Mouse (Mus musculus) kidney, postnatal 0 days (tissue): ENCODE results near the gene Npb. TPM values are rescaled to one million over a fixed set of nuclear protein-coding genes. Genes with fewer than 3 reads are reported as not detected.

Experiments used
- ATAC-seq: fragments of 200-750 bp; cut with Nextera tagmentation; replicated peaks from 2 replicates; pipeline ENCODE4 v1.8.0; 2017; ENCODE audit warnings: low read depth, moderate number of reproducible peaks, moderate TSS enrichment, moderate library complexity; ENCODE audit not compliant: low FRiP score
- DNase-seq: peaks from one replicate; pipeline ENCODE4 v3.0.0-alpha.2; 2016; ENCODE audit warnings: low spot score
- H3K27ac ChIP-seq: fragments of 300-500 bp; sonication (generic); 2 replicates; pipeline ENCODE4 v1.5.1; 2014; ENCODE audit warnings: mild to moderate bottlenecking
- H3K27me3 ChIP-seq: fragments of 300-500 bp; sonication (generic); 2 replicates; pipeline ENCODE4 v1.6.1; 2014; ENCODE audit warnings: low read length, mixed read lengths; ENCODE audit not compliant: insufficient read depth
- H3K36me3 ChIP-seq: fragments of 300-500 bp; sonication (generic); 2 replicates; pipeline ENCODE4 v1.6.1; 2014; ENCODE audit warnings: low read length, mixed read lengths; ENCODE audit not compliant: insufficient read depth
- H3K4me1 ChIP-seq: fragments of 300-500 bp; sonication (generic); replicated peaks from 2 replicates; pipeline ENCODE4 v1.6.1; 2014; ENCODE audit warnings: antibody characterized with exemption, low read length, mixed read lengths; ENCODE audit not compliant: insufficient read depth
- H3K4me2 ChIP-seq: fragments of 300-500 bp; sonication (generic); 2 replicates; pipeline ENCODE4 v1.6.1; 2014; ENCODE audit warnings: mild to moderate bottlenecking, low read length, moderate library complexity, mixed read lengths
- H3K4me3 ChIP-seq: fragments of 300-500 bp; sonication (generic); replicated peaks from 2 replicates; pipeline ENCODE4 v1.5.1; 2014; ENCODE audit warnings: low read depth, low read length
- H3K9ac ChIP-seq: fragments of 300-500 bp; sonication (generic); 2 replicates; pipeline ENCODE4 v1.6.1; 2014; ENCODE audit warnings: low read depth, low read length
- H3K9me3 ChIP-seq: fragments of 300-500 bp; sonication (generic); replicated peaks from 2 replicates; pipeline ENCODE4 v1.6.1; 2016; ENCODE audit warnings: low read length, inconsistent platforms, mixed read lengths
- CTCF ChIP-seq: IDR thresholded peaks from 2 replicates; pipeline ENCODE4 v1.5.1; 2016; ENCODE audit warnings: antibody characterized with exemption, low read depth, mild to moderate bottlenecking, moderate library complexity
- WGBS: fragments of 180-500 bp; shearing (Covaris S2); extraction: QIAGEN DNeasy Blood & Tissue Kit; methylation state at CpG from one replicate; pipeline ENCODE4 v1.1.7; 2014; 5-methylcytosine and 5-hydroxymethylcytosine counted together
- polyA plus RNA-seq: library from polyadenylated mRNA; unstranded; fragments of >200 nt; fragmentation: Nextera tagmentation; extraction: Ambion mirVana; gene quantifications from 2 replicates; pipeline ENCODE4 v1.2.1, GENCODE M21; 2015

The Npb gene
- polyA plus RNA-seq, 1 experiment from 2014 or later: 51.4 TPM

DNA sequence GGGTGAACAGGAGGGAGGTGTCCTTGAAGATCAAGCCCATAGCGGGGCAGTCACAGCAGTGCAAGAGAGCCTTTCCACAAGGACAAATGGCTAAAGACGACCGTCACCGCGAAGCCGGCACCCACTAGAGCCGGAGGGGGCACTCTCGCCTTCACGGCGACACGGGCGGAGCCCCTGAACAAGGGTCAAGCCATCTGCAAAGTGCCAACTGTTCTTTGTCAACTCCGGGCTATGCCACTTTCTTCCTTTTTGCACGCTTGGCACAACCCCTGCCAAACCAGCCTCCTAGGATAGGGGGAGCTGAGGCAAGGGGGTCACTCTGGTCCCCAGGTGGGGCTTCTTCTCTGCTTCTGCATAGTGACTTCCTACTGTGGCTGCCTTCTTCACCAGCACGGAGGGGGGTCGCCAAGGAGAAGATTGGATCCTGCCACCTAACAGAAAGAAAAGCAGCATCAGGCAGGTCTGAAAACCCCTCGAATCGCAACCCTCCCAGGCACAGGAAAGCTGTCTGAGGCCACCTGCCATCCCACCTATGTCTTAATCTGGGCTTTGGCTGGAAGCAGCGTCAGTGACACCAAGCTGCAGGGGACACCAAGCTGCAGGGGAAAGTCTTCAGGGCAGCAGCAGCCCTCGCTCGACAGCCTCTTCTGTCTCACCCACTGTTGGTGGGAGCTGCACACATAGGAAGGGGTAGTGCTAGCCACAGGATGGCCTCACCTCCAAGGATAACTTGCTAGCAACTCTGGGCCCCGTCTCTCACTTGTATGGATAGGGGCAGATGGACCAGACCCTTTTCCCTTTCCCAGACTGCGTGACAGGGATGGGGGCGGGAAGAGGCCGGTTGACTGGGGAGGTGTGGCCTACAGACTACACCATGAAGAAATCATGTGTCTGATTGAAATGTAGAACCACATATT, 10.6 kb downstream of the Npb start:
- WGBS: 91% methylated on average over 25 of the region's 25 CpGs
- Histone ChIP-seq H3K9ac (no peak overlapping the region), H3K4me2 (no peak overlapping the region), H3K4me3 (no peak overlapping the region), H3K36me3 (peaks cover 25% of the 10 kb centered on the region), H3K4me1 (peaks cover 6% of the 10 kb centered on the region; the same call in 1 of the 2 replicates), H3K27ac (no peak overlapping the region), H3K27me3 (no peaks in the 10 kb centered on the region), H3K9me3 (no peaks in the 10 kb centered on the region)
- no peak for ATAC-seq
- no peak for DNase-seq
- no peak for TF ChIP-seq CTCF

- H3K36me3 ChIP-seq: peaks cover 16% of the 10 kb centered on the region
- H3K27ac ChIP-seq: no peak overlapping the region
- no peak overlapping the region for H3K9ac ChIP-seq
- no peaks in the 10 kb centered on the region for H3K27me3 ChIP-seq
- TF ChIP-seq CTCF: no peak
- H3K4me2 ChIP-seq: no peak overlapping the region
- ATAC-seq: no peak
- peaks cover 8% of the 10 kb centered on the region; the same call in 1 of the 2 replicates for H3K4me1 ChIP-seq
- DNase-seq: no peak
- H3K4me3 ChIP-seq: no peak overlapping the region
- 92% methylated on average over 14 of the region's 14 CpGs for WGBS
- H3K9me3 ChIP-seq: no peaks in the 10 kb centered on the region
These were observed 11.9 kb downstream of the Npb start for GRCm38 (mm10) chr11:120620195-120620594.

GRCm38 (mm10) chr11:120622805-120623204, 14.5 kb downstream of the Npb start:
- Histone ChIP-seq H3K36me3 (peaks cover 22% of the 10 kb centered on the region), H3K27ac (no peak overlapping the region), H3K4me2 (no peak overlapping the region), H3K9ac (no peak overlapping the region), H3K4me1 (peaks cover 5% of the 10 kb centered on the region; the same call in 1 of the 2 replicates), H3K27me3 (no peaks in the 10 kb centered on the region), H3K9me3 (no peaks in the 10 kb centered on the region), H3K4me3 (no peak overlapping the region)
- TF ChIP-seq CTCF: no peak
- DNase-seq: no peak
- no peak for ATAC-seq
- WGBS: 96% methylated on average over 6 of the region's 6 CpGs

GRCm38 (mm10) chr11:120623961-120624679, 15.8 kb downstream of the Npb start:
- no peaks in the 10 kb centered on the region for H3K9me3 ChIP-seq
- peak overlapping the region; percentile 86 for H3K9ac ChIP-seq
- H3K27me3 ChIP-seq: no peaks in the 10 kb centered on the region
- WGBS: 12% methylated on average over 30 of the region's 30 CpGs
- H3K4me2 ChIP-seq: peak overlapping the region; percentile 75
- ATAC-seq (peak; percentile 64), DNase-seq (peak; percentile 81)
- peaks cover 28% of the 10 kb centered on the region for H3K36me3 ChIP-seq
- peak; percentile 73 for TF ChIP-seq CTCF
- H3K4me1 ChIP-seq: peaks cover 5% of the 10 kb centered on the region; the same call in 1 of the 2 replicates
- peak overlapping the region; percentile 91 for H3K4me3 ChIP-seq
- H3K27ac ChIP-seq: peak overlapping the region; percentile 95

DNA sequence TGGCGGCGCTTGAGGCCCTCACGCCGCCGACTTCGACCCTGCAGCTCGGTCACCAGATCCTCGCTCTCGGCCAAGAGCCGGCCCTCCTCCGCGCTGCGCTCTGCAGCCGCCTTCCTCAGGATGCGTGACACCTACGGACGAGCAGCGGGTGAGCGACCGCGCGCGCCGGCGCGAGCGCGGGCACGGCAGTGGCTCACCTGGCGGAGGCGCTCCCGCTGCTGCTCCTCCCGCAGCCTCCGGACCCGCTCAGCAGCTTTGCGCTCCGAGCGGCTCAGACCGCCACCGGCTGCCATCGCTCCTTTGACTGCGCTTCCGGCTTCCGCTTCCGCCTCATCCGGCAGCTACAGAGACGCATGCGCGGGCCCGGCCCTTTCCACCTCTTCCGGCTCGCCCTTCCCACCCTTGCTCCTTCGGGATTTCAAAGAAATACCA, 16.4 kb downstream of the Npb start:
- H3K9me3 ChIP-seq: no peaks in the 10 kb centered on the region
- peak overlapping the region; percentile 95 for H3K27ac ChIP-seq
- TF ChIP-seq CTCF: no peak
- peak; percentile 96 for DNase-seq
- peak; percentile 62 for ATAC-seq
- peaks cover 8% of the 10 kb centered on the region for H3K4me1 ChIP-seq
- WGBS: under 1% methylated on average over 53 of the region's 53 CpGs
- H3K4me2 ChIP-seq: peak overlapping the region; percentile 75
- H3K4me3 ChIP-seq: peak overlapping the region; percentile 91
- H3K36me3 ChIP-seq: peaks cover 28% of the 10 kb centered on the region
- H3K9ac ChIP-seq: peak overlapping the region; percentile 86
- no peaks in the 10 kb centered on the region for H3K27me3 ChIP-seq

DNA sequence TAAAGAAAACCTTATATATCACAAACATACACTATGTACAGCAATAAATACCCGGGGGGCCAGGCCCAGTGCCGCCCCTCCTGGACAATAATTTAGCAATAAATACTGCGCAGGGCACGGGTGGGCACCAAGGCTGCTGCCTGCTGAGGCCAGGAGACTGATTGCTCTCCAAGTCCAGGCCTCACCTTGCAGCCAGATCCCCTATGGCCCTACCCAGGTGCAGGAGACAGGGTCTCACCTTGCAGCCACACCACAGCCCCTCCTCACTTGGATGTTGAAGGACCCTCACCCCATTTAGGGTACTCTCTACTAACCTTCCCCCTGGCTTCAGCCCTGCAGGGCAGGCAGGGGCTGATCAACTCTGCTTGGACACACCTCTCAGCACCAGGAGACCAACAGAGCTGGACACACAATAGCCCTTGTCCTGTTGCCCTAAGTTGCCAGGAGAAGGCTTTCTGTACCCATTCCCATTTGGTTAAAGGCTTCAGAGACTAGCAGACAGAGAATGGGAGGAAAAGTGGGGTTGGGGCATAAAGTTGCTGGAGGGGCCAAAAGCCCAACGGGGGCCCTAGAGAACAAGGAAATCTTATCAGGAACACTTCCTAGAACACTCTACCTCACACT, 17.0 kb downstream of the Npb start, which contains the start of gene Sirt7:
Sirt7 (minus strand) TSS at position 89 of the 624 bp plus-strand sequence.
- no peak for DNase-seq
- Histone ChIP-seq H3K36me3 (peaks cover 22% of the 10 kb centered on the region), H3K27me3 (no peaks in the 10 kb centered on the region), H3K4me3 (peak within 1 kb of the TSS; percentile 91), H3K9me3 (no peaks in the 10 kb centered on the region), H3K27ac (peak within 1 kb of the TSS; percentile 95), H3K4me1 (peaks cover 14% of the 10 kb centered on the region), H3K4me2 (peak within 1 kb of the TSS; percentile 75), H3K9ac (peak within 1 kb of the TSS; percentile 86)
- WGBS: 16% methylated on average over 5 of the region's 5 CpGs
- no peak for TF ChIP-seq CTCF
- ATAC-seq: peak; percentile 18; the same call in 1 of the 2 replicates
